40 mouse cellular contexts compared by ENCODE assay signal in genomic region chr17:56329267-56329666, GRCm38 (mm10). TPM values are rescaled to one million over a fixed set of nuclear protein-coding genes. Genes with fewer than 3 reads are reported as not detected.
A peak's percentile ranks its signal among the peaks of the same experiment; 100 is the strongest.
DNase-seq lines count a peak whose midpoint lies in the region; ATAC-seq and TF ChIP-seq lines count a peak whose summit lies in the region.
"Had no signal": no experiment of that assay in that cellular context is flagged by ENCODE, and none has a peak within 500 bp of the region (broad histone marks: within the 10 kb centered on the region; RNA-seq: fewer than 3 reads in every experiment).

No protein-coding gene starts in this region.

- H3K4me1 ChIP-seq in embryonic facial prominence, embryonic 13.5 days, result peaks cover 43% of the 10 kb centered on the region
- H3K4me1 ChIP-seq in embryonic facial prominence, embryonic 10.5 days, result peaks cover 46% of the 10 kb centered on the region
- peaks cover 86% of the 10 kb centered on the region for H3K4me1 ChIP-seq in megakaryocyte, embryonic 14.5 days
- H3K4me1 ChIP-seq in stomach, postnatal 0 days (replicated peaks; ENCODE audit: control insufficient read depth, insufficient read depth), result peaks cover 14% of the 10 kb centered on the region

- H3K9ac ChIP-seq in embryonic facial prominence, embryonic 13.5 days, result peak overlapping the region; percentile 22; the same call in 1 of the 2 replicates
- no peak overlapping the region for H3K9ac ChIP-seq in stomach, postnatal 0 days (ENCODE audit: low read length)
- H3K9ac ChIP-seq: embryonic facial prominence, embryonic 12.5 days; forebrain, embryonic 12.5 days; forebrain, postnatal 0 days; hindbrain, embryonic 15.5 days; limb, embryonic 12.5 days; liver, embryonic 15.5 days had no signal

- no peak overlapping the region for H3K4me2 ChIP-seq in embryonic facial prominence, embryonic 13.5 days
- no peak overlapping the region for H3K4me2 ChIP-seq in stomach, postnatal 0 days (replicated peaks; ENCODE audit: low read depth)
- H3K4me2 ChIP-seq: embryonic facial prominence, embryonic 12.5 days; limb, embryonic 12.5 days; liver, embryonic 15.5 days had no signal

- no peaks in the 10 kb centered on the region for H3K9me3 ChIP-seq in embryonic facial prominence, embryonic 13.5 days
- H3K9me3 ChIP-seq in embryonic facial prominence, embryonic 10.5 days, result no peaks in the 10 kb centered on the region
- H3K9me3 ChIP-seq in megakaryocyte, embryonic 14.5 days, result no peaks in the 10 kb centered on the region
- H3K9me3 ChIP-seq in stomach, postnatal 0 days (ENCODE audit: control insufficient read depth, low read length), result no peaks in the 10 kb centered on the region
- H3K9me3 ChIP-seq: embryonic facial prominence, embryonic 12.5 days; forebrain, embryonic 12.5 days; hindbrain, embryonic 10.5 days; hindbrain, embryonic 15.5 days; limb, embryonic 12.5 days; liver, embryonic 15.5 days had no signal

- no peak for ATAC-seq in embryonic facial prominence, embryonic 13.5 days (ENCODE audit: insufficient number of reproducible peaks, insufficient read depth, low FRiP score, low TSS enrichment, low read depth)
- ATAC-seq in megakaryocyte, adult 5-6 weeks (ENCODE audit: poor library complexity, severe bottlenecking), result no peak
- no peak for ATAC-seq in stomach, postnatal 0 days (ENCODE audit: low FRiP score, low TSS enrichment)
- ATAC-seq: CD4-positive, CD25-positive, alpha-beta regulatory T cell, adult 4 months; forebrain, postnatal 0 days; inflammation-experienced regulatory T-cells, adult 6 months had no signal

- no peaks in the 10 kb centered on the region for H3K27me3 ChIP-seq in embryonic facial prominence, embryonic 13.5 days
- H3K27me3 ChIP-seq in embryonic facial prominence, embryonic 10.5 days (replicated peaks; ENCODE audit: low read depth, poor library complexity, severe bottlenecking), result no peaks in the 10 kb centered on the region
- no peaks in the 10 kb centered on the region for H3K27me3 ChIP-seq in megakaryocyte, embryonic 14.5 days (replicated peaks)
- H3K27me3 ChIP-seq in stomach, postnatal 0 days (ENCODE audit: control insufficient read depth, insufficient read depth, low read length), result no peaks in the 10 kb centered on the region
- H3K27me3 ChIP-seq: embryonic facial prominence, embryonic 12.5 days; forebrain, embryonic 12.5 days; hindbrain, embryonic 15.5 days; limb, embryonic 12.5 days; liver, embryonic 15.5 days had no signal

- peak; percentile 28 for TF ChIP-seq EP300 in stomach, postnatal 0 days (optimal IDR thresholded peaks at IDR 0.05)

- TF ChIP-seq CTCF in stomach, postnatal 0 days (IDR thresholded peaks at IDR 0.05; ENCODE audit: low read depth), result no peak

- H3K27ac ChIP-seq in embryonic facial prominence, embryonic 13.5 days, result no peak overlapping the region
- H3K27ac ChIP-seq in embryonic facial prominence, embryonic 10.5 days (replicated peaks), result no peak overlapping the region
- H3K27ac ChIP-seq in stomach, postnatal 0 days (replicated peaks), result no peak overlapping the region
- H3K27ac ChIP-seq: embryonic facial prominence, embryonic 12.5 days; forebrain, embryonic 12.5 days; hindbrain, embryonic 10.5 days; hindbrain, embryonic 15.5 days; limb, embryonic 12.5 days had no signal

- H3K36me3 ChIP-seq in embryonic facial prominence, embryonic 13.5 days, result no peaks in the 10 kb centered on the region
- H3K36me3 ChIP-seq in embryonic facial prominence, embryonic 10.5 days (replicated peaks), result peaks cover 8% of the 10 kb centered on the region
- H3K36me3 ChIP-seq in megakaryocyte, embryonic 14.5 days (replicated peaks; ENCODE audit: low read length), result peaks cover 33% of the 10 kb centered on the region
- no peaks in the 10 kb centered on the region for H3K36me3 ChIP-seq in stomach, postnatal 0 days (ENCODE audit: control insufficient read depth, insufficient read depth, low read length)
- H3K36me3 ChIP-seq: embryonic facial prominence, embryonic 12.5 days; forebrain, embryonic 12.5 days; hindbrain, embryonic 15.5 days had no signal

- H3K4me3 ChIP-seq in embryonic facial prominence, embryonic 13.5 days, result no peak overlapping the region
- H3K4me3 ChIP-seq in embryonic facial prominence, embryonic 10.5 days, result no peak overlapping the region
- H3K4me3 ChIP-seq in megakaryocyte, embryonic 14.5 days (replicated peaks), result peak overlapping the region; percentile 60
- no peak overlapping the region for H3K4me3 ChIP-seq in stomach, postnatal 0 days (ENCODE audit: low read depth, low read length)
- H3K4me3 ChIP-seq: embryonic facial prominence, embryonic 12.5 days; erythroblast, embryonic 14.5 days; forebrain, embryonic 12.5 days; hindbrain, embryonic 15.5 days; limb, embryonic 12.5 days; liver, embryonic 15.5 days had no signal

- no peak for DNase-seq in embryonic facial prominence, embryonic 10.5 days (ENCODE audit: low spot score)
- DNase-seq in adrenal gland, postnatal 14 days, result peak; percentile 43
- no peak for DNase-seq in stomach, postnatal 0 days (ENCODE audit: low spot score)
- DNase-seq in cerebellum, adult 8-10 months, result no peak
- DNase-seq: cerebellum, adult 11-12 months; cerebellum, postnatal 14 days; forebrain, postnatal 0 days; heart, postnatal 14 days; kidney, adult 11 months; kidney, postnatal 14 days; lung, postnatal 4 days; midbrain, embryonic 14.5 days; right cerebral cortex, postnatal 25 days; spleen, adult 18-20 months; thymus, adult 18-20 months; thymus, postnatal 36 days had no signal

RNA-seq across cellular contexts. Expression of gene Kdm4b, which starts 3.4 kb away (rescaled TPM):
- polyA plus RNA-seq in embryonic facial prominence, embryonic 13.5 days (2015; fragmentation: Nextera tagmentation; extraction: Ambion mirVana), result 36.5 and 36.9 TPM in 2 replicates
- polyA plus RNA-seq in embryonic facial prominence, embryonic 10.5 days (2016; fragmentation: Nextera tagmentation; extraction: Ambion mirVana), result 46.2 and 46.8 TPM in 2 replicates
- 31.1 and 55.9 TPM in 2 replicates for polyA plus RNA-seq in megakaryocyte, embryonic 14.5 days (2012; ENCODE audit: insufficient read depth, low replicate concordance)
- 8.0 and 10.8 TPM in 2 replicates for total RNA-seq in megakaryocyte, adult 5-6 weeks (2015)
- total RNA-seq in megakaryocyte, adult 5-6 weeks (2017), result 6.7 and 7.1 TPM in 2 replicates
- 40.1 and 46.2 TPM in 2 replicates for total RNA-seq in adrenal gland, postnatal 14 days (2021)
- polyA plus RNA-seq in stomach, postnatal 0 days (2015; fragmentation: Nextera tagmentation; extraction: Ambion mirVana), result 13.5 and 15.0 TPM in 2 replicates

RNA-seq across cellular contexts. Expression of gene Uhrf1, which starts 26.1 kb away (rescaled TPM):
- 135 and 143 TPM in 2 replicates for polyA plus RNA-seq in embryonic facial prominence, embryonic 13.5 days (2015; fragmentation: Nextera tagmentation; extraction: Ambion mirVana)
- 279 and 301 TPM in 2 replicates for polyA plus RNA-seq in embryonic facial prominence, embryonic 10.5 days (2016; fragmentation: Nextera tagmentation; extraction: Ambion mirVana)
- polyA plus RNA-seq in megakaryocyte, embryonic 14.5 days (2012; ENCODE audit: insufficient read depth, low replicate concordance), result 12.4 and 22.6 TPM in 2 replicates
- 39.3 and 52.3 TPM in 2 replicates for total RNA-seq in megakaryocyte, adult 5-6 weeks (2015)
- 83.7 and 101 TPM in 2 replicates for total RNA-seq in megakaryocyte, adult 5-6 weeks (2017)
- total RNA-seq in adrenal gland, postnatal 14 days (2021), result 25.6 and 29.3 TPM in 2 replicates
- polyA plus RNA-seq in stomach, postnatal 0 days (2015; fragmentation: Nextera tagmentation; extraction: Ambion mirVana), result 18.4 and 19.5 TPM in 2 replicates

RNA-seq across cellular contexts. Expression of gene Arrdc5, which starts 29.2 kb away (rescaled TPM):
- polyA plus RNA-seq in embryonic facial prominence, embryonic 13.5 days (2015; fragmentation: Nextera tagmentation; extraction: Ambion mirVana), result not detected in 2 replicates
- not detected in 2 replicates for polyA plus RNA-seq in embryonic facial prominence, embryonic 10.5 days (2016; fragmentation: Nextera tagmentation; extraction: Ambion mirVana)
- polyA plus RNA-seq in megakaryocyte, embryonic 14.5 days (2012; ENCODE audit: insufficient read depth, low replicate concordance), result not detected in 2 replicates
- total RNA-seq in megakaryocyte, adult 5-6 weeks (2015), result not detected in 2 replicates
- total RNA-seq in megakaryocyte, adult 5-6 weeks (2017), result not detected in 2 replicates
- not detected in 2 replicates for total RNA-seq in adrenal gland, postnatal 14 days (2021)
- polyA plus RNA-seq in stomach, postnatal 0 days (2015; fragmentation: Nextera tagmentation; extraction: Ambion mirVana), result not detected in 2 replicates
- total RNA-seq: forebrain, postnatal 0 days; gastrocnemius, adult 8-10 months; gastrocnemius, postnatal 4 days; layer of hippocampus, adult 18-20 months; layer of hippocampus, postnatal 10 days; left cerebral cortex, adult 18-20 months; left cerebral cortex, postnatal 14 days; monocyte, adult 5-6 weeks; neutrophil, adult 5-6 weeks had no signal
- polyA plus RNA-seq: CD4-positive, CD25-positive, alpha-beta regulatory T cell, adult 4 months; embryonic facial prominence, embryonic 12.5 days; erythroblast, embryonic 14.5 days; forebrain, embryonic 12.5 days; forebrain, postnatal 0 days; heart, embryonic 14.5 days; hindbrain, embryonic 10.5 days; hindbrain, embryonic 15.5 days; inflammation-experienced regulatory T-cells, adult 6 months; kidney, embryonic 14.5 days; limb, embryonic 12.5 days; liver, embryonic 15.5 days; lung, embryonic 16.5 days; midbrain, embryonic 14.5 days; stomach, embryonic 16.5 days had no signal

RNA-seq across cellular contexts. Expression of gene Plin3, which starts 36.6 kb away (rescaled TPM):
- 65.8 and 83.2 TPM in 2 replicates for polyA plus RNA-seq in embryonic facial prominence, embryonic 13.5 days (2015; fragmentation: Nextera tagmentation; extraction: Ambion mirVana)
- 67.7 and 72.2 TPM in 2 replicates for polyA plus RNA-seq in embryonic facial prominence, embryonic 10.5 days (2016; fragmentation: Nextera tagmentation; extraction: Ambion mirVana)
- polyA plus RNA-seq in megakaryocyte, embryonic 14.5 days (2012; ENCODE audit: insufficient read depth, low replicate concordance), result 4.6 and 21.3 TPM in 2 replicates
- total RNA-seq in megakaryocyte, adult 5-6 weeks (2015), result 7.1 and 9.1 TPM in 2 replicates
- 28.3 and 29.2 TPM in 2 replicates for total RNA-seq in megakaryocyte, adult 5-6 weeks (2017)
- 76.9 and 106 TPM in 2 replicates for total RNA-seq in adrenal gland, postnatal 14 days (2021)
- 65.3 and 67.3 TPM in 2 replicates for polyA plus RNA-seq in stomach, postnatal 0 days (2015; fragmentation: Nextera tagmentation; extraction: Ambion mirVana)

RNA-seq across cellular contexts. Expression of gene Ticam1, which starts 52.7 kb away (rescaled TPM):
- 4.1 and 4.3 TPM in 2 replicates for polyA plus RNA-seq in embryonic facial prominence, embryonic 13.5 days (2015; fragmentation: Nextera tagmentation; extraction: Ambion mirVana)
- 3.2 and 3.7 TPM in 2 replicates for polyA plus RNA-seq in embryonic facial prominence, embryonic 10.5 days (2016; fragmentation: Nextera tagmentation; extraction: Ambion mirVana)
- polyA plus RNA-seq in megakaryocyte, embryonic 14.5 days (2012; ENCODE audit: insufficient read depth, low replicate concordance), result 13.7 and 27.2 TPM in 2 replicates
- total RNA-seq in megakaryocyte, adult 5-6 weeks (2015), result 14.3 and 15.0 TPM in 2 replicates
- 6.0 and 6.1 TPM in 2 replicates for total RNA-seq in megakaryocyte, adult 5-6 weeks (2017)
- total RNA-seq in adrenal gland, postnatal 14 days (2021), result 18.7 and 20.9 TPM in 2 replicates
- polyA plus RNA-seq in stomach, postnatal 0 days (2015; fragmentation: Nextera tagmentation; extraction: Ambion mirVana), result 4.6 and 6.4 TPM in 2 replicates
